Mouse (Mus musculus) B cell, adult 2 months (primary cell): ENCODE measurements at regions not wholly inside any gene's neighbourhood (a gene's known extent, or its start where the extent isn't known, plus 50 kb on each side); places are given as distances from the start of the nearest gene placed in this dataset.
A peak's percentile ranks its signal among the peaks of the same experiment; 100 is the strongest.

ENCODE experiments used
- DNase-seq, 2 experiments: peaks; one replicate each; pipeline ENCODE4 v3.0.0; 2022

GRCm38 (mm10) chr13:117152655-117153054 lies 55.7 kb upstream of the Emb start:
- DNase-seq: no peak

GRCm38 (mm10) chr13:117143828-117144227 lies 64.5 kb upstream of the Emb start:
- DNase-seq: no peak

- no peak for DNase-seq
These were observed 65.1 kb upstream of the Emb start for GRCm38 (mm10) chr13:117143255-117143654.

DNA sequence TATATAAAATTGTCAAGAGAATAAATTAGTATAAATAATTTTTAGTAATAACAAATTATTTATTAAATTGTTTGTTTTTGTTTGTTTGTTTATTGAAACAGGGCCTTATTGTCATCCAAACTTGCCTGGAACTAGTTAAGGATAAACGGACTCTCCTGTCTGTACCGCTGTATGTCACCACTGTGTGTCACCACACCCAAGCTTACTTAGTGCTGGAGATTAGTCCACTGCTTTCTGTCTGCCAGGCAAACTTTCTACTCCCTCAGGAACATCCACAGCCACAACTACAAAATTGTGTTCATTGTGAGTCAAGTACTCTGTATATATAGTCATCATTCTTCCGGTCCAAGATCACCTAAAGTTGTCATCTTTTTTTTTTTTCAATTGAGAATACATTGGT lies 74.0 kb upstream of the Emb start:
- no peak for DNase-seq

- no peak for DNase-seq
These were observed 76.2 kb upstream of the Emb start for GRCm38 (mm10) chr13:117132123-117132522.

- DNase-seq: peak in 1 of 2 experiments; percentile 7
These were observed 80.4 kb upstream of the Emb start for GRCm38 (mm10) chr13:117127813-117128549.

DNA sequence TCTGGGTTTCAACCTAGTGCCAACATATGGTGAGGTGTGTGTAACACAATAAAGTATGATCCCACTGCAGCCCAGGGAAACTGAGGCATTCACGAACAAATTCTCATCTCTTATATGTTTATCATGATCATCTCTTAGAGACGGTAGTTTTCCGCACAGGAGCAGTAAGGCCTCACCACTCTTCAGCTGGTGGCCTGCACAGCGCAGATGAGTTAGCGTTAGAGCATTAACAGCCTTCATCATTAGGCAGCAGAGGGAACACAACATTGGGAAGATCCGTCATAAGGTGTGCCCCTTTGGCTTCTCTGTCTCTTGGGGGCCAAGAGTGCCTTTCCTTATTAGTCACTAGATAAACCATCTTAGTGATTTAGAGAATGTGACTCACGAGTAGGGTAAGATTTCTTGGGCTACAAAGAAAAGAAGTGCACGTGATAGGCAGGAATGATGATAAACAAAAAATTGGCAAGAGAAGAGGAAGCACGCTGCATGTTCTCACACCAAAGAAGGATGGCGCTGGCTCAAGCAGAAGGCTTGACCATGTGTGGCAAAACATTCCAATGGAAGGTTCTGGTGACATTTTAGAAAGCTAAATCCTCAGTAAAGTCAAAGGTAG lies 81.1 kb upstream of the Emb start:
- DNase-seq: no peak

- DNase-seq: no peak
These were observed 88.7 kb upstream of the Emb start for GRCm38 (mm10) chr13:117119636-117120035.

GRCm38 (mm10) chr13:117114797-117115196 lies 89.5 kb upstream of the Parp8 start:
- no peak for DNase-seq

DNA sequence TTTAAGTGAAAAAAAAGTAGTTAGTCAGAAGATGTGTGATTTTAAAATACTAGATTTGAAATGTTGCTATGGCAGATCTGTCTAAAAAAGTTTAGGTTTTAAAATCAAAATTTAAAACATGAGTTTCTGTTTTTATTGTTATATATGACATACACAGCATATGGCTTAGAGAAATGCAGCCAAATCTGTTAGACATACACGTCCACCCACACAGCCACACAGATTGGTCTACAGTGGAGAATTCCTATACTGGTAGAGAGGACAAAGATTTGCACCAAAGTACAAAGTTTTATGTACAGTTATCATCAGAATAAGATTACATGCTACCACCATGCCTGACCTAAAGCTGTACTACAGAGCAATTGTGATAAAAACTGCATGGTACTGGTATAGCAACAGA lies 87.1 kb upstream of the Parp8 start:
- DNase-seq: no peak

- no peak for DNase-seq
These were observed 79.9 kb upstream of the Parp8 start for GRCm38 (mm10) chr13:117105151-117105660.

DNA sequence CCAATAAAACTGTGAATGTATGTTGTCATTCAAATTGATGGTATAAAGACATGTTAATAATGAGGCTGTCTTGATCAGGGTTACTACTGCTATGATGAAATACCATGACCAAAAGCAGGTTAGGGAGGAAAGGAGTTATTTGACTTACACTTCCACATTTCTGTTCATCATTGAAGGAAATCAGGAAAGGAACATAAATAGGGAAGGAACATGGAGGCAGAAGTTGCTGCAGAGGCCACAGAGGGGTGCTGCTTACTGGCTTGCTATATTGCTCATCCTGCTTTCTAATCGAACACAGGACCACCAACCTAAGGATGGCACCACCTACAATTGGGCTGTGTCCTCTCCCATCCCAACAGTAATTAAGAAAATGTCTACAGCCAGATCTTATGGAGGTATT lies 69.4 kb upstream of the Parp8 start:
- DNase-seq: no peak

- DNase-seq: no peak
These were observed 63.3 kb upstream of the Parp8 start for GRCm38 (mm10) chr13:117088629-117089028.

- DNase-seq: no peak
These were observed 57.4 kb upstream of the Parp8 start for GRCm38 (mm10) chr13:117082758-117083157.

DNA sequence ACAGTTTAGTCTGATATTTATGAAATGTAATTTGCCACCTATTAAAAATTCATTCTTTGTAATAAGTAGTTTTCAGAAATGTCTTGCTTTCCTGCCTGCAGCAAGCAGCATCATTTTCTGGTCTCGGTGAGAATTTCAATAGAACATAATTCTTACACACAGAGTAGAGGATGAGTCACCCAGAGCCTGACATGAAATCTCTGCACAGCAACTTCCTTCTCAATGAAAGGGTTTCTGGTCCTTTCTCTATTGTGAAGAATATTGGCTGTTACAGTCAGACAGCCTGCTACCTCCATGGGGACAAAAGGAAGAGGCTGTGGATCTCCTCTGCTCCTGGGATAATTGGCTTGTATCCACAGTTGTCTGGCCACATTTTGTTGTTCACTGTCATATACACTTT lies 54.0 kb upstream of the Parp8 start:
- DNase-seq: no peak
